Mouse (Mus musculus): ENCODE data around the gene Os9. TPM values are rescaled to one million over a fixed set of nuclear protein-coding genes. Genes with fewer than 3 reads are reported as not detected.

Gene Os9
- polyA plus RNA-seq, 1 experiment from 2014 or later = 80.8 TPM

DNA sequence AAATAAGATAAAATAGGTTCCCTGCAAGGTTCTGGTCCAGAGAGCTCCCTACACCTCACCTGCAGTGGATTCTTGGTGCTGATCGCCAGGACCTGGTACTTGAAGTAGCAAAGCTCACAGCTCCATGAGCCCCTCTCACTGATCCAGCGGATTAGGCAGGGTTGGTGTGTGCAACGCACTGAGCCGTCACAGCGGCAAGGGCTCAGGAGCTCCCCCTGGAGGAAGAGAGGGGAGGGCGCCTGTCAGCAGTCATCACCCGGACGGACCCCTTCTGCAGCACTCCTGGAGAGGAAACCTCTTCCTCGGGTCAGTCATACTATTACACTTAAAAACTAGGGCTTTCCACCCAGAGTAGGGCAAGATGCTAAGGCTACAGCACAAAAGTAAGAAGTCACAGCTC, 62.8 kb downstream of the Os9 start:
- Histone ChIP-seq H3K4me2 (replicated peaks) (peak overlapping the region; percentile 93), H3K9me3 (no peaks in the 10 kb centered on the region), H3K27me3 (peaks cover 36% of the 10 kb centered on the region), H3K4me1 (peaks cover 18% of the 10 kb centered on the region), H3K9ac (0 out of 2 replicates have a peak overlapping the region, but pooled peaks have one; percentile 85), H3K27ac (no peak overlapping the region), H3K4me3 (peak overlapping the region; percentile 94), H3K36me3 (peaks cover 39% of the 10 kb centered on the region)
- ATAC-seq (ENCODE audit: low FRiP score, low read depth) = no peak
- whole genome bisulfite sequencing = 2% methylated on average over 9 of the region's 9 CpGs

DNA sequence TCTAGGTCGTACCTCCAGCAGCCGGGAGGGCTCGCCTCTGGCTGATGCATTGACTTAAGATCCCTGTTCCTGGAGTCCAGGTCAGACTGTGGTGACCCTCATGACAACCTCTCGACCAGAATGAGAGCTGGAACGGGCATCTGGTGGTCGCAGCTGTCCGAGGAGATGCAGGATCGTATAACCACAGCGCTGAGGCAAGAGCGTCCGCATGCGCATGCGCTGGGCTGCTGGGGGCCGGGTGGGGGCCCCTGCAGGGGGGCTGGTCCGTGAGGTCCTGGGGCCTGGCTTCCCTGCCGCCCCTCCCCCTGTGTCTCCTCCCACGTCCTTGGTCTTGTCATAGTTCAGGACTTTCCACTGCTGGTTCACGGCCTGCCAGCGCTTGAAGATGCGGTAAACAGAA, 64.4 kb downstream of the Os9 start:
- 80% methylated on average over 20 of the region's 20 CpGs for WGBS
- Histone ChIP-seq H3K36me3 (peaks cover 39% of the 10 kb centered on the region), H3K27me3 (peaks cover 46% of the 10 kb centered on the region), H3K4me1 (peaks cover 18% of the 10 kb centered on the region), H3K9me3 (no peaks in the 10 kb centered on the region), H3K4me2 (replicated peaks) (no peak overlapping the region), H3K9ac (no peak overlapping the region), H3K27ac (no peak overlapping the region), H3K4me3 (no peak overlapping the region)
- no peak for ATAC-seq (ENCODE audit: low FRiP score, low read depth)

- Histone ChIP-seq H3K4me3 (no peak overlapping the region), H3K9me3 (no peaks in the 10 kb centered on the region), H3K9ac (no peak overlapping the region), H3K4me1 (peaks cover 23% of the 10 kb centered on the region), H3K27me3 (peaks cover 46% of the 10 kb centered on the region), H3K4me2 (replicated peaks) (no peak overlapping the region), H3K27ac (no peak overlapping the region), H3K36me3 (peaks cover 39% of the 10 kb centered on the region)
- 82% methylated on average over 8 of the region's 8 CpGs for WGBS
- ATAC-seq (ENCODE audit: low FRiP score, low read depth) = no peak
Measured at GRCm38 (mm10) chr10:127055406-127055805, 65.5 kb downstream of the Os9 start.

- H3K36me3 ChIP-seq = peaks cover 39% of the 10 kb centered on the region
- H3K27me3 ChIP-seq = peaks cover 50% of the 10 kb centered on the region
- H3K4me1 ChIP-seq = peaks cover 28% of the 10 kb centered on the region
- H3K9me3 ChIP-seq = no peaks in the 10 kb centered on the region
- no peak overlapping the region for H3K4me2 ChIP-seq (replicated peaks)
- no peak overlapping the region for H3K9ac ChIP-seq
- no peak overlapping the region for H3K27ac ChIP-seq
- no peak for ATAC-seq (ENCODE audit: low FRiP score, low read depth)
- WGBS = 66% methylated on average over 4 of the region's 4 CpGs
- no peak overlapping the region for H3K4me3 ChIP-seq
Measured at GRCm38 (mm10) chr10:127054646-127055045, 66.3 kb downstream of the Os9 start.

DNA sequence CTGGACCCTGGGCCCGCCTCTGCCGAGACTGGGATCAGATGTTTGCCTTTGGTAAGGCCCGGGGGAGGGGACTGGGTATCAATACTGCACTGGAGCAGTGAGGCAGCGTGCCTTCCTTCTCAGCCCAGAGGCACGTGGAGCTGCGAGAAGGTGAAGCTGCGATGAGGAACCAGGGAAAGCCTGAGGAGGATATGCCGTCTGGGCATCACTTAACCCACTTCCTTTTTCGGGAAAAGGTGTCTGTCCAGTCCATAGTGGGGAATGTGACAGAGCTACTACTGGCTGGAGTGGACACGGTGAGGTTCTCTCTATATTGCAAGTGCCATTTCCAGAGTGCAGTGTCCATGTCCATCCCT, 70.8 kb downstream of the Os9 start:
- no peak for ATAC-seq (ENCODE audit: low FRiP score, low read depth)
- peaks cover 28% of the 10 kb centered on the region for H3K36me3 ChIP-seq
- H3K9ac ChIP-seq = no peak overlapping the region
- H3K4me2 ChIP-seq (replicated peaks) = peak overlapping the region; percentile 47; the same call in 1 of the 2 replicates
- WGBS = 18% methylated on average over 10 of the region's 10 CpGs
- peak overlapping the region; percentile 20; the same call in 1 of the 2 replicates for H3K4me3 ChIP-seq
- H3K4me1 ChIP-seq = peaks cover 28% of the 10 kb centered on the region
- peaks cover 73% of the 10 kb centered on the region for H3K27me3 ChIP-seq
- H3K27ac ChIP-seq = no peak overlapping the region
- no peaks in the 10 kb centered on the region for H3K9me3 ChIP-seq

- 2% methylated on average over 29 of the region's 29 CpGs for WGBS
Measured at GRCm38 (mm10) chr10:127049395-127050118, 71.4 kb downstream of the Os9 start.

GRCm38 (mm10) chr10:127048608-127049394, 72.1 kb downstream of the Os9 start:
- ATAC-seq (ENCODE audit: low FRiP score, low read depth) = no peak
- Histone ChIP-seq H3K27me3 (peaks cover 68% of the 10 kb centered on the region), H3K27ac (no peak overlapping the region), H3K9me3 (no peaks in the 10 kb centered on the region), H3K4me2 (replicated peaks) (peak overlapping the region; percentile 47), H3K4me1 (peaks cover 28% of the 10 kb centered on the region), H3K4me3 (peak overlapping the region; percentile 20), H3K36me3 (peaks cover 31% of the 10 kb centered on the region), H3K9ac (peak overlapping the region; percentile 19; the same call in 1 of the 2 replicates)
- 4% methylated on average over 35 of the region's 35 CpGs for WGBS

More at GRCm38 (mm10) chr10:127049395-127050118, 71.4 kb downstream of the Os9 start:
- peak overlapping the region; percentile 20 for H3K4me3 ChIP-seq
- no peak for ATAC-seq (ENCODE audit: low FRiP score, low read depth)
- H3K9me3 ChIP-seq = no peaks in the 10 kb centered on the region
- H3K36me3 ChIP-seq = peaks cover 32% of the 10 kb centered on the region
- H3K4me1 ChIP-seq = peaks cover 28% of the 10 kb centered on the region
- H3K27ac ChIP-seq = no peak overlapping the region
- peak overlapping the region; percentile 19; the same call in 1 of the 2 replicates for H3K9ac ChIP-seq
- H3K27me3 ChIP-seq = peaks cover 73% of the 10 kb centered on the region
- peak overlapping the region; percentile 47 for H3K4me2 ChIP-seq (replicated peaks)

DNA sequence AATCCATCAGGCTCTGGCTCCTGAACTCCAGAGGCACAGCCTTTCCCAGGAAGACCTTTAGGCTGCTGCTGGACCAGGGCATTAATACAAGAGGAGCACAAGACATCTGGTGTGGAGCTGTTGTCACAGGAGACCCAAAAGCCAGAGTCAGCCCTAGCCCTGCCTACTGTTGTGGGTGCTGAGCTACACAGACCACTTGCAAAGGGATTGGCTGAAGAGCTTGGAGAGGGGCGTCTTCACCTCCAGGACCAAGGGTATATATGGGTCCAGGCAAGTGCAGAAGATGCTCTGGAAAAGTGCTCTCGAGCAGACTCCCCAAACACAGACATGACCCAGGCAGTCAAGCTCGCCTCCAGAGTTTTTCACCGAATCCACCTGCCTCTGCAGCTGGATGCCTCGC, 73.0 kb downstream of the Os9 start, which contains the start of gene Cyp27b1:
Gene Cyp27b1, plus strand, starts transcription at position 297 of the 400 bp plus-strand sequence.
- H3K4me1 ChIP-seq = peaks cover 32% of the 10 kb centered on the region
- peak within 1 kb of the TSS; percentile 19; the same call in 1 of the 2 replicates for H3K9ac ChIP-seq

More for the DNA sequence above, 73.0 kb downstream of the Os9 start, which contains the start of gene Cyp27b1:
- H3K4me3 ChIP-seq = peak within 1 kb of the TSS; percentile 20
- H3K9me3 ChIP-seq = no peaks in the 10 kb centered on the region
- H3K36me3 ChIP-seq = peaks cover 34% of the 10 kb centered on the region
- H3K4me2 ChIP-seq (replicated peaks) = peak within 1 kb of the TSS; percentile 47
- peaks cover 65% of the 10 kb centered on the region for H3K27me3 ChIP-seq
- no peak within 1 kb of the TSS for H3K27ac ChIP-seq
- no peak for ATAC-seq (ENCODE audit: low FRiP score, low read depth)
- WGBS = 29% methylated on average over 5 of the region's 5 CpGs

Other genes starting within 250 kb of the Os9 start
- 18.9 and 20.5 TPM in 2 replicates for gene Atp23, start 219.8 kb downstream of the Os9 start, polyA plus RNA-seq (2015; fragmentation: Nextera tagmentation; extraction: Ambion mirVana)
- gene Ctdsp2, start 142.4 kb downstream of the Os9 start, polyA plus RNA-seq (2015; fragmentation: Nextera tagmentation; extraction: Ambion mirVana) = 78.2 and 78.9 TPM in 2 replicates
- 0.32 and 0.56 TPM in 2 replicates for gene Avil, start 120.4 kb downstream of the Os9 start, polyA plus RNA-seq (2015; fragmentation: Nextera tagmentation; extraction: Ambion mirVana)
- gene Tsfm, start 90.3 kb downstream of the Os9 start, polyA plus RNA-seq (2015; fragmentation: Nextera tagmentation; extraction: Ambion mirVana) = 80.8 and 81.1 TPM in 2 replicates
- 65.5 and 66.9 TPM in 2 replicates for gene Mettl1, start 79.7 kb downstream of the Os9 start, polyA plus RNA-seq (2015; fragmentation: Nextera tagmentation; extraction: Ambion mirVana)
- gene Eef1akmt3, start 79.6 kb downstream of the Os9 start, polyA plus RNA-seq (2015; fragmentation: Nextera tagmentation; extraction: Ambion mirVana) = 1.0 and 1.1 TPM in 2 replicates
- 0.10 and 0.15 TPM in 2 replicates for gene Cyp27b1, start 72.9 kb downstream of the Os9 start, polyA plus RNA-seq (2015; fragmentation: Nextera tagmentation; extraction: Ambion mirVana)
- gene March9, start 60.9 kb downstream of the Os9 start, polyA plus RNA-seq (2015; fragmentation: Nextera tagmentation; extraction: Ambion mirVana) = 1.5 and 1.8 TPM in 2 replicates
- gene Cdk4, start 57.6 kb downstream of the Os9 start, polyA plus RNA-seq (2015; fragmentation: Nextera tagmentation; extraction: Ambion mirVana) = 2,027 and 2,061 TPM in 2 replicates
- gene Tspan31, start 50.9 kb downstream of the Os9 start, polyA plus RNA-seq (2015; fragmentation: Nextera tagmentation; extraction: Ambion mirVana) = 174 and 188 TPM in 2 replicates
- 0.29 and 0.43 TPM in 2 replicates for gene Agap2, start 45.8 kb downstream of the Os9 start, polyA plus RNA-seq (2015; fragmentation: Nextera tagmentation; extraction: Ambion mirVana)
- gene B4galnt1, start 44.1 kb upstream of the Os9 start, polyA plus RNA-seq (2015; fragmentation: Nextera tagmentation; extraction: Ambion mirVana) = 6.2 and 6.9 TPM in 2 replicates
- gene Slc26a10, start 59.5 kb upstream of the Os9 start, polyA plus RNA-seq (2015; fragmentation: Nextera tagmentation; extraction: Ambion mirVana) = 1.4 and 1.6 TPM in 2 replicates
- 108 and 111 TPM in 2 replicates for gene Arhgef25, start 69.0 kb upstream of the Os9 start, polyA plus RNA-seq (2015; fragmentation: Nextera tagmentation; extraction: Ambion mirVana)
- gene Dtx3, start 74.6 kb upstream of the Os9 start, polyA plus RNA-seq (2015; fragmentation: Nextera tagmentation; extraction: Ambion mirVana) = 169 and 173 TPM in 2 replicates
- gene Pip4k2c, start 90.5 kb upstream of the Os9 start, polyA plus RNA-seq (2015; fragmentation: Nextera tagmentation; extraction: Ambion mirVana) = 27.6 and 29.1 TPM in 2 replicates
- gene Kif5a, start 142.2 kb upstream of the Os9 start, polyA plus RNA-seq (2015; fragmentation: Nextera tagmentation; extraction: Ambion mirVana) = 4.2 and 4.8 TPM in 2 replicates
- 188 and 192 TPM in 2 replicates for gene Dctn2, start 145.2 kb upstream of the Os9 start, polyA plus RNA-seq (2015; fragmentation: Nextera tagmentation; extraction: Ambion mirVana)
- 15.0 and 16.7 TPM in 2 replicates for gene Mbd6, start 167.9 kb upstream of the Os9 start, polyA plus RNA-seq (2015; fragmentation: Nextera tagmentation; extraction: Ambion mirVana)
- 118 and 122 TPM in 2 replicates for gene Mars, start 190.7 kb upstream of the Os9 start, polyA plus RNA-seq (2015; fragmentation: Nextera tagmentation; extraction: Ambion mirVana)
- 5.2 and 5.4 TPM in 2 replicates for gene Arhgap9, start 200.8 kb upstream of the Os9 start, polyA plus RNA-seq (2015; fragmentation: Nextera tagmentation; extraction: Ambion mirVana)
- gene Gli1, start 220.8 kb upstream of the Os9 start, polyA plus RNA-seq (2015; fragmentation: Nextera tagmentation; extraction: Ambion mirVana) = 14.8 and 16.5 TPM in 2 replicates
- 0.04 and 0.05 TPM in 2 replicates for gene Inhbe, start 233.3 kb upstream of the Os9 start, polyA plus RNA-seq (2015; fragmentation: Nextera tagmentation; extraction: Ambion mirVana)
- not detected in 2 replicates for gene Inhbc, start 249.3 kb upstream of the Os9 start, polyA plus RNA-seq (2015; fragmentation: Nextera tagmentation; extraction: Ambion mirVana)

All from limb, embryonic 13.5 days (tissue).